Mouse (Mus musculus): ENCODE measurements around the gene Hemk1. TPM values are rescaled to one million over a fixed set of nuclear protein-coding genes. Genes with fewer than 3 reads are reported as not detected.

Gene Hemk1
- polyA plus RNA-seq, 1 experiment from 2014 or later, result 10.1 TPM

DNA sequence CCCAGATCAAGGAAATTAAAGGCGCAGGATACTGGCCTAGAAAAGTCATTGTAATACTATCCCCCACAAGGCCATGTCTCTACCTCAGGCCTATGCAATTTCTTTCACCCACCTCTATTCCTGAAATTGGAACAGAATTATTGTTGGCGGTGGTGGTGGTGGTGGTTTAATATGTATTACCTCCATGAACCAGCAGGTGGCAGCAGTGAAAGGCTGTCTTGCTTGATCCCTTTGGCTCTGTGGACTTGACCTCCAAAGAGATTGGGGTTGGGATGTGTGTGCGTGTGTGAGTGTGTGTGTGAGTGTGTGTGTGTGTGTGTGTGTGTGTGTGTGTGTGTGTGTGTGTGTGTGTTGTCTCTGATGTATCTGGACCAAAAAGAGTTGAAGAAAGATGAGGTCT lies 28.5 kb upstream of the Hemk1 start:
- Histone ChIP-seq H3K9ac (no peak overlapping the region), H3K4me2 (no peak overlapping the region), H3K4me1 (no peaks in the 10 kb centered on the region), H3K4me3 (no peak overlapping the region), H3K27ac (no peak overlapping the region), H3K36me3 (no peaks in the 10 kb centered on the region), H3K9me3 (no peaks in the 10 kb centered on the region), H3K27me3 (peaks cover 17% of the 10 kb centered on the region; the same call in 1 of the 2 replicates)
- WGBS, result 20% methylated on average over 3 of the region's 3 CpGs
- ATAC-seq (ENCODE audit: insufficient number of reproducible peaks, low FRiP score, low TSS enrichment, low read depth), result no peak

DNA sequence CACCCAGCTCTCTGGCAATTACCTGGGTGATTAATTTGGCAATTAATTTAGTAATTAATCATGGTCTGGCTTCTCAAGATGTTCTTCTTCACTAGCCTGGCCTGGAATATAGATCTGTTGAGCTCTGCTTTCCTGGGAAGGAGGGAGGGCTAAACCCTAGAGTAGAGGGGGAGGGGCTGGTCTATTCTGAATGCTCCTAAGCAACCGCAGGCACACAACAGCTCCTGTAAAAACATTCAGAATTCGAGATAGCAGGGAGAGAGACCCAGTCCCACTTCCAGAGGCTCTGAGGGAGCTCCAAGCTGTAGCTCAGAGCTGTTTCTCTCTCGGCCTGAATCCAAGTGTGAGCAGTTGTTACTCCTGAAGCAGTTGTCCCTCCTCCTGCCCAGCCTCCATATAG lies 22.8 kb upstream of the Hemk1 start:
- Histone ChIP-seq H3K9ac (no peak overlapping the region), H3K36me3 (no peaks in the 10 kb centered on the region), H3K27ac (no peak overlapping the region), H3K9me3 (no peaks in the 10 kb centered on the region), H3K4me2 (no peak overlapping the region), H3K27me3 (peaks cover 25% of the 10 kb centered on the region; the same call in 1 of the 2 replicates), H3K4me1 (no peaks in the 10 kb centered on the region), H3K4me3 (no peak overlapping the region)
- 19% methylated on average over 3 of the region's 3 CpGs for WGBS
- ATAC-seq (ENCODE audit: insufficient number of reproducible peaks, low FRiP score, low TSS enrichment, low read depth), result no peak

DNA sequence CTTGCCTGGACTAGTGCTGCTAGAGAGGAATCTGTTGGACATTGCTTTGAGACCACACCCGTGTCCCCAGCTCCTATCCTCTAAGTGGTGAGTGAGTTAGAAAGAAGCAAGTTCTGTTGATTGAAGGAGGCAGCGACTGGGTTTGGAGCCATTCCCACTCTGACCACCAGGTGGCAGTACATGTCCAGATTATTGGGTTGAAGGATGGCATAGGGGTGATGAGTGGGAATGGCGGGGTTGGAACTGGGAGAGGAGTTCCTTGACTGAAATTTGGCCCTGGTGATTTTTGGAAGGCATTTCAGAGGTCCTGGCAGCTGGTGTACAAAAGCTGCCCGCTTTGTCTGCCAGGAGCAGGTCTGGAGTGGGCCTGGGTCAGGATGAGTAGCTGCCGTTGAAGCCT lies 19.5 kb upstream of the Hemk1 start:
- H3K27me3 ChIP-seq, result peaks cover 33% of the 10 kb centered on the region
- no peaks in the 10 kb centered on the region for H3K4me1 ChIP-seq
- H3K4me2 ChIP-seq, result no peak overlapping the region
- no peak overlapping the region for H3K4me3 ChIP-seq
- WGBS, result 20% methylated on average over 5 of the region's 5 CpGs
- no peak overlapping the region for H3K9ac ChIP-seq
- ATAC-seq (ENCODE audit: insufficient number of reproducible peaks, low FRiP score, low TSS enrichment, low read depth), result no peak
- no peaks in the 10 kb centered on the region for H3K36me3 ChIP-seq
- no peaks in the 10 kb centered on the region for H3K9me3 ChIP-seq
- no peak overlapping the region for H3K27ac ChIP-seq

DNA sequence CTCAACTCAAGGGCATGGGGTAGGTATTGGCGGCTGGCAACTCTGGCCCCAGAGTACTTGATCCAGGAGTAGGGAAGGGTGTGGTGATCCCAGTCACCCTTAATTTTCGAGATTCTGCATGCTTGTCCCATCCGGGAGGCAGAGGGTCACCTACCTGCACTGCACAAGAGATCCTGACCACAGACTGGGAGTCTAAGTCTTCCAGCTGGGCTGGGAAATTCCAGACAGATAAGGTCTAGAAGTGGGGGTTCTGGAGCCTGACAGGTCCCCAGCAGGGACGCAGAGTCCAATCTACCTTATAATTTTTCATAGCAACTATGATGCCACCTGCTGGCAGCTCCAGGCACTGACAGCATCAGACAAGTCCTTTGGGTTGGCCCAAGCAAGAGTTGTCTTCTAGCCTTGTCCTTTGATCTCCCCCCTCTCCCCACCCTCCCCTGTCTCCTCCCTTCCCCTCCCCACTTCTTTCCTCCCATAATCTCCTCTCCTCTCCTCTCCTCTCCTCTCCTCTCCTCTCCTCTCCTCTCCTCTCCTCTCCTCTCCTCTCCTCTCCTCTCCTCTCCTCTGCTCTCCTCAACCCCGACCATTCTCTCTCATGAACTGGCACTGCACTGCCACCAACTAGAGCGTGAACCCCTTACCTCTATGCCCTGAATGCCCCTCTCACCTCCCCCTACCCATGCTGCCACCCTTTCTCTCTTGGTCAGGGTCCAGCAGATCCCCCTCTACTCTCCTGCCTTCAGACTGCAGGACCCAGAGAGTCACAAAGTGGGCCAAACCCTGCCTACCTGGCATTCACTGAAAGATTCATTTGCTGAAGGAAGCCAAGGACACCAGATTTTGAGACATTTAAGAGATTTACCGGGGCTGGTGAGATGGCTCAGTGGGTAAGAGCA lies 18.0 kb upstream of the Hemk1 start:
- H3K9ac ChIP-seq, result no peak overlapping the region
- ATAC-seq (ENCODE audit: insufficient number of reproducible peaks, low FRiP score, low TSS enrichment, low read depth), result no peak
- H3K4me1 ChIP-seq, result no peaks in the 10 kb centered on the region
- H3K4me2 ChIP-seq, result no peak overlapping the region
- peaks cover 37% of the 10 kb centered on the region for H3K27me3 ChIP-seq
- H3K9me3 ChIP-seq, result no peaks in the 10 kb centered on the region
- H3K27ac ChIP-seq, result no peak overlapping the region
- WGBS, result 56% methylated on average over 6 of the region's 7 CpGs
- no peak overlapping the region for H3K4me3 ChIP-seq
- H3K36me3 ChIP-seq, result no peaks in the 10 kb centered on the region

DNA sequence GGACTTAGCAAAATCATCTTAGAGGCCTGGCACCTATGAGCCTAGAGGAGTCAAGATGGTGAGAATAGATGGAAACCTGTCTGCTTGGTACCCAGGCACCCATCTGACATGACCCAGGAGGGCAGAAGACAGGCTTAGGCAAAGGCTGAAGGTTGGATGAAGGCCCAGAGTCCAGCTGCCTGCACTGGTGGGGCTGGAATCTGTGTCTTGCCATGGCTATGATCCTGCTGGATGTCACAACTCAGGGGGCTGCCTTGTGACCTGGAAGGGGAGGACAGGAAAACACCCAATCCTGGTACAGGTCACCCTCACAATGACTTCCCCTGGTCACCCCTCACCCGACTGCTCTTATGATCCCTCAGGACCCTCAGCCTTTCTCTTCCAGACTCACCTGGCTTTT lies 16.7 kb upstream of the Hemk1 start:
- Histone ChIP-seq H3K4me2 (no peak overlapping the region), H3K4me3 (no peak overlapping the region), H3K9ac (no peak overlapping the region), H3K27me3 (peaks cover 33% of the 10 kb centered on the region), H3K36me3 (no peaks in the 10 kb centered on the region), H3K9me3 (no peaks in the 10 kb centered on the region), H3K27ac (no peak overlapping the region), H3K4me1 (no peaks in the 10 kb centered on the region)
- ATAC-seq (ENCODE audit: insufficient number of reproducible peaks, low FRiP score, low TSS enrichment, low read depth), result no peak
- WGBS, result 67% methylated on average over 1 of the region's 1 CpGs

DNA sequence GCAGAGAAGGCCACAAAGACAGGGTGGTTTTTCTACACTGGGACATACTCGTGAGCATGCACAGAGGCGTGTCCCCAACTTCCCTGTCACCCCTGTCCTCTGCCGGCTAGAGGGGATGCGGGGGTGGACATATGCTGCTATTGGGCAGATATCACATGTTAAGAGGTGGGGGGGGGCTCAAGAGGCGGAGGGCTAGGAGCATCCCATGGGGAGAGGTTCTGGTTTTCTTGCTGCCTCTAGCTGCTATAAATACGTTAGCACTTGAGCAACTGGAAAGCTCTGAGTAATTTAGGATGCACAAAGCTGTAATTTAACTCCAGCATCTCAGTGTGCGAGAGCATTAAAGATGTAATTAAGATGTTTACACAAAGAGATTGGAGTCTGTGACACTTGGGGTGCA lies 11.2 kb upstream of the Hemk1 start:
- H3K27me3 ChIP-seq, result peaks cover 12% of the 10 kb centered on the region
- no peaks in the 10 kb centered on the region for H3K4me1 ChIP-seq
- no peaks in the 10 kb centered on the region for H3K9me3 ChIP-seq
- WGBS, result 34% methylated on average over 7 of the region's 7 CpGs
- no peak overlapping the region for H3K9ac ChIP-seq
- H3K4me3 ChIP-seq, result no peak overlapping the region
- no peak overlapping the region for H3K27ac ChIP-seq
- no peaks in the 10 kb centered on the region for H3K36me3 ChIP-seq
- no peak overlapping the region for H3K4me2 ChIP-seq
- ATAC-seq (ENCODE audit: insufficient number of reproducible peaks, low FRiP score, low TSS enrichment, low read depth), result no peak

DNA sequence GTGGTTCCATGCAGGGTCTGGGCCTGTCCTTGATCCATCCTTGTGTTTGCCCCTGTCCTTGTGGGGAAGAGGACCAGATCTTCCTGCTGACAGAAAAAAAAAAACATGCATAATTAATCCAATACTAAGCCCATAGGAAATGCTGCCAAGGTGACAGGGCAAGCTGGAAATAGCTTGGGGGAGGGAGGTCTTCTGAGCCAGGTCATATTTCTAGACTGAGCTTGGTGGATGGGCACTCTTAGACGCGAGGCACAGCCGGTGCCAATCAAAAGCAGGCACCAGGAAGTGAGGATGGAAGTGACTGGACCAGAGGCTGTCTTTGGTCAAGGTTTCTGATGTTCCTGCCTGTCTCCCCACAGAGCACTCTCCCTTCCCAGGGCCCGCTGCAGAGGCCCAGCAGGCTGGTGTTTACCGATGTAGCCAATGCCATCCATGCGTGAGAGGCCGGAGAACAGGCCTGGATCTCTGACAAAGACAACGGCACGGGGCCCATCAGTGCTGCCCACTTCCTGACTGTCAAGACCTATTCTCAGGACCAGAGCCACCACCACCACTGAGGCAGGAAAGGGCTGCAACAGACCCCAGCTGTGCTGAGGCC lies 9.5 kb upstream of the Hemk1 start:
- no peaks in the 10 kb centered on the region for H3K9me3 ChIP-seq
- no peak overlapping the region for H3K4me2 ChIP-seq
- H3K36me3 ChIP-seq, result no peaks in the 10 kb centered on the region
- H3K9ac ChIP-seq, result no peak overlapping the region
- 76% methylated on average over 9 of the region's 9 CpGs for WGBS
- H3K27me3 ChIP-seq, result peaks cover 14% of the 10 kb centered on the region
- no peak overlapping the region for H3K27ac ChIP-seq
- no peaks in the 10 kb centered on the region for H3K4me1 ChIP-seq
- ATAC-seq (ENCODE audit: insufficient number of reproducible peaks, low FRiP score, low TSS enrichment, low read depth), result no peak
- H3K4me3 ChIP-seq, result no peak overlapping the region

DNA sequence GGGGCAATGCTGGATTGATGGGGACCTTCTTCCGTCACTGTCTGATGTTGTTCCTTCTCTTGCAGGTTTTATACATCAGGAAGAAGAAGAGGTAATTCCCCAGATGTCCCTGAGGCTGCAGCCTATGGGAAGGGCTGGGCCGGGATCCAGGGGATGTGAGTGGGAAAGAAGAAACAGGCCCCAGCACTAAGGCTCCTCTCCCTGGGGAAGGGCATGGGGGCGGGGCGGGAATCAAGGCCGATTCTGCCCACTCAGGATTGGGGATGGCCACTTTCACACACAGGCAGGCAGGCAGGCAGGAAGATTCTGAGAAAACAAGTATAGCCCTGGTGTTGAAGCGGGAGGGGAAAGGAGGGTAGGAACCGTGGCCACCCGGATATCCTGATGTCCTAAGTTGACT lies 7.9 kb upstream of the Hemk1 start:
- no peak overlapping the region for H3K27ac ChIP-seq
- no peaks in the 10 kb centered on the region for H3K36me3 ChIP-seq
- no peak for ATAC-seq (ENCODE audit: insufficient number of reproducible peaks, low FRiP score, low TSS enrichment, low read depth)
- no peaks in the 10 kb centered on the region for H3K9me3 ChIP-seq
- no peak overlapping the region for H3K4me2 ChIP-seq
- H3K4me1 ChIP-seq, result peaks cover under 1% of the 10 kb centered on the region; the same call in 1 of the 2 replicates
- H3K4me3 ChIP-seq, result no peak overlapping the region
- 84% methylated on average over 8 of the region's 8 CpGs for WGBS
- H3K9ac ChIP-seq, result no peak overlapping the region
- peaks cover 9% of the 10 kb centered on the region for H3K27me3 ChIP-seq

DNA sequence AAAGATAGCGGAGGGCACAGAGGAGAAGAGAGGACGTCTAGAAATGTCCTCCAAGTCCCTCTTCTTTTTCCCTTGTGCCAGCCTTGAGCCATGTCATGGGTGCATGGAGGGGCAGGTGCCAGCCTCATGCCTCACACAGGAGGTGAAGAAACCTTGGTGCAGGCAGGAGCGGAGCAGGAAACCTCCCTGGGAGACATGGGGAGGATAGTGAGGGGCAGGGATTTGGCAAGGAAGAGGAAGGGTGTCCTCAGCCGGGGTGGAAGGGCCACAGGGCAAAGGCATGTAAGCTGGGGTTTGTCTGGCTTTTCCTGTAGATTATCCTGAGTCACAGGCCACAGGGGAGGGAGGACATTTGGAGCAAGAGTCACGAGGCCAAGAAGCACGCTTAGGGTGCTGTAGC lies 5.9 kb upstream of the Hemk1 start:
- Histone ChIP-seq H3K9me3 (no peaks in the 10 kb centered on the region), H3K27ac (no peak overlapping the region), H3K4me3 (no peak overlapping the region), H3K4me2 (no peak overlapping the region), H3K36me3 (no peaks in the 10 kb centered on the region), H3K4me1 (peaks cover 4% of the 10 kb centered on the region; the same call in 1 of the 2 replicates), H3K27me3 (peaks cover 10% of the 10 kb centered on the region), H3K9ac (no peak overlapping the region)
- 61% methylated on average over 6 of the region's 6 CpGs for WGBS
- ATAC-seq (ENCODE audit: insufficient number of reproducible peaks, low FRiP score, low TSS enrichment, low read depth), result no peak

DNA sequence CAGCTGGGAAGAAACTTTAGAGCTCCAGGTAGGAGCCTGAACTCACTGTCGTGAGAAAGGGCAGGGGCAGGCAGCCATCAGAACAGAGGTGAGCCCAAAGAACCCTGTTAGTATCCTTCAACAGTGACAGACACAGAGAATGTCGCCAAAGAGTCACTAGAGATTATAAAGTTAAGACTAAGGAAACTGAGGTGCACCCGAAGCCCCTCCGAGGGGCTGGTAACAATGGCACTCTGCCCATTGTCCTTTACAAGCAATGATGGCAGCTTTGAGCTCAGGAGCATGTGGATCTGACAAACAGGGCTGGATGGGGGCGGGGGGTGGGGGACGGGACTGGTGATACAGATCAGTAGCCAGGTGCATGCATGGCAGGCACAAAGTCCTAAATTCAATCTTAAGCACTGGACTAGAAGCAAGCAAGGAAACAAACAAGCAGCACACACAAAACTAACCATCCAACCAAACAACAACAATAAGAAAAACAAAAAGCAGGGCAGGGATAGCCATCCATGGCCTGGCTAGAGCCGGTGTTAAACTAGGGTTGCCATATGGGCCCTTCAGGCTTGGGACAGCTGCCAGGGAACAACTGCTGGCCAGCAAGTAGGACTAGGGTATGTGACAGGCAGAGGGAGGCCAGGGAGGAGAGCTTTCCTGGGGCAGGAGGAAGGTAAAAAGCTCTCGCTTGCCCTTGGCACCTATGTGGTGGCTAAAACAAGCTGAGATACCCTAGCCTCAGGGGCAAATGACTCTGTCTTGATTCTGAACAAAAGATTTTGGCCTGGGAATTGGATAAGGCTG lies 5.2 kb upstream of the Hemk1 start:
- peaks cover 10% of the 10 kb centered on the region for H3K27me3 ChIP-seq
- H3K4me3 ChIP-seq, result no peak overlapping the region
- ATAC-seq (ENCODE audit: insufficient number of reproducible peaks, low FRiP score, low TSS enrichment, low read depth), result no peak
- H3K9ac ChIP-seq, result no peak overlapping the region
- H3K4me2 ChIP-seq, result no peak overlapping the region
- no peak overlapping the region for H3K27ac ChIP-seq
- peaks cover 10% of the 10 kb centered on the region for H3K4me1 ChIP-seq
- WGBS, result 63% methylated on average over 8 of the region's 8 CpGs
- no peaks in the 10 kb centered on the region for H3K9me3 ChIP-seq
- no peaks in the 10 kb centered on the region for H3K36me3 ChIP-seq

DNA sequence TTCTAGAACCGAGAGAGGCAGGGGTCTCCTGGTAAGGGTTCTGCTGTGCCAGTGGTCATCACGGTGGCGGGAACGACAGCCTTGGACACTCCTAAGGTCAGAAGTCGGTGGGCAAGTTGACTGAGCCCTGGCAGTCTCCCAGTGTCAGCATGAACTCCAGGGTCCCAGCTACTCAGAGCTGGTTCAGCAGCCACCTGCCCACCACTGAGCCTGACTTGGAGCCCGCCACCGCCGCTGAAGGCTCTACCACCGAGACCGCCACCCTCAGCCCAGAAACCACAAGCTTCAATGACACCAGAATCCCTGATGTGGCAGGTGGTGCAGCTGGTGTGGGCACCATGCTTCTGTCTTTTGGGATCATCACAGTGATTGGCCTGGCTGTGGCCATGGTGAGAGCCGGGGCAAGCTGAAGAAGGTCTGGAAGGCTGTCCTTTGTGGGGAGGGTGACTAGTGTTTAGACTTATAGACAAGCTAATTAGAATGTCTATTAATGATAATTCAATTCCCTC lies 4.1 kb upstream of the Hemk1 start:
- Histone ChIP-seq H3K36me3 (no peaks in the 10 kb centered on the region), H3K4me1 (peaks cover 14% of the 10 kb centered on the region), H3K4me2 (no peak overlapping the region), H3K9ac (no peak overlapping the region), H3K27ac (no peak overlapping the region), H3K9me3 (no peaks in the 10 kb centered on the region), H3K27me3 (peaks cover 10% of the 10 kb centered on the region), H3K4me3 (no peak overlapping the region)
- no peak for ATAC-seq (ENCODE audit: insufficient number of reproducible peaks, low FRiP score, low TSS enrichment, low read depth)
- WGBS, result 88% methylated on average over 11 of the region's 11 CpGs
